Mouse (Mus musculus) lung, postnatal 4 days (tissue): ENCODE measurements around the gene Atp6v0a1.
A peak's percentile ranks its signal among the peaks of the same experiment; 100 is the strongest.

ENCODE experiments used
- DNase-seq, 2 experiments: peaks; one replicate each; pipeline ENCODE4 v3.0.0; 2021

The Atp6v0a1 gene

GRCm38 (mm10) chr11:101086756-101087681 is 77.8 kb downstream of the Atp6v0a1 start, which contains the start of gene Mlx:
Gene Mlx, plus strand, starts transcription at chr11:101087277.
- DNase-seq, result peak; percentile 92 to 93

DNA sequence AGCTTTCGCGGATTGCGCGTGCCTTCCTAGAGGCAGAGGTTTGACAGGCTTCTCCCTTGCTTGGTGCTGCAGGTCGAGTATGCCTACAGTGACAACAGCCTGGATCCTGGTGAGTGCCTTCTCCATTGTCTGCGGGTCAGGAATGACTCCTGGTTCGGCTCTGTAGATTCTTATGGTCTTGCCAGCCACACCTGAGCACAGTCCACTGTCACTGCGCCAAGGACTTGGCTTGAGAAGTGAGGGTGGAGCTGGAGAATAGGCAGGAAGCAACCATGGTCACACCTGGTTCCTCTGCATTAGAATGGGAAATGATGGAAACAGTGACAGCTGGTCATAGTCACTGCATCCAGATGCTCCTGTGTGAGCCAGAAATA is 78.4 kb downstream of the Atp6v0a1 start:
- no peak for DNase-seq

GRCm38 (mm10) chr11:101089931-101090330 is 80.7 kb downstream of the Atp6v0a1 start:
- DNase-seq, result no peak

- DNase-seq, result no peak
These were observed 85.7 kb downstream of the Atp6v0a1 start for GRCm38 (mm10) chr11:101094930-101095313.

GRCm38 (mm10) chr11:101095314-101096024 is 86.2 kb downstream of the Atp6v0a1 start, which contains the start of gene Psmc3ip:
Gene Psmc3ip, minus strand, starts transcription at chr11:101095436.
- DNase-seq, result peak; percentile 96

DNA sequence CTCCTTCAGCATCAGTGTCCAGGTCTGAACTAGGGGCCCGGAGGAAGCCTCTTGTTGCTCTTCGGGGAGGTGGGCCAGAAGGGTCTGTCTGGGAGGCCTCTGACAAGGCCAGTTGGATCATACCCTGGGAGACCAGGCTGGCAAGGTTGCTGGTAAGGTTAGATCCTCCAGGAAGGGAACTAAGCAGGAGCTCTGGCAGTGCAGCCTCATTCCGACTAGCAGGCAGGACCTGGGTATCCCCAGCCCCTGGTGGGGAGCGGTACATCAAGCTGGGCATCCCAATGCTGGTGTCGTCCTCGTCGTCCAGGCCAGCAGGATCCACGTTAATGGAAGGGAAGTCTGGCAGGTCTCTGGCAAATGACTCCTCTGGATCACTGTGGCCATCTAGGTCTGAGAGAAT is 89.0 kb downstream of the Atp6v0a1 start:
- no peak for DNase-seq

DNA sequence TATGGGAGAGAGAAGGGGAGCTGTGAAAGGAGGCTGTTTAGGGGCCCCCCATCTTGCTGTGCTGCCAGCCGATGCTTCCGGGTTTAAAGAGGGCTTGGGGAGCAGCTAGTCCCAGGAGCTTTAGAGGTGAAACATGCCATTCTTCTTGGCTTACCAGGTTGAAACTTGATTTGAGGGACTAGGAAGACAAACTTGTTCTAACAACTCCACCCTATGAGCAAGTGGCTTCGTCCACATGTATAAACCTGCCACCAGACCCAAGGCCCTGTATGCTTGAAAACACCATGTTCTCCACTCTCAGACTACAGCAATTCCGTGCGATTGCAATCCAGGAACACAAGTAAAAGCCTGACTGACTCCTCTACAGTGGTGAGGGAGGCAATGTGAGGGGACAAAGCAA is 93.8 kb downstream of the Atp6v0a1 start:
- DNase-seq, result no peak

DNA sequence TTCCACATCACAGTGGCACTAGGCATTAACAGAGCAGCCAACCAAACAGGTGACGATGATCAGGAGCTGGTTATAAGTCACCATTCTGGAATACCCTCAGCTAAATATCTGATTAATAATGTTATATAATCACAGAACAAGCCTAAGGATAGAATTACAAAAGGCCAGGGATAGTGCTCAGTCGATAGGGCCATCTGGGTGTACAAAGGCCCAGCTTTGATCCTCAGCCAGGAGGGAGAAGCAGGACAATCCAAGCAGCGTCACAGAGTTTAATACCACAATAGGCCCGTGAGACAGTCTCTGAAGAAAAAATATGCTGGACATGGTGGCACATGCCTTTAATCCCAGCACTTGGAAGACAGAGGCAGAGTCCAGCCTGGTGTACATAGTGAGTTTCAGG is 100.1 kb downstream of the Atp6v0a1 start:
- no peak for DNase-seq

GRCm38 (mm10) chr11:101110708-101111107 is 101.5 kb downstream of the Atp6v0a1 start:
- no peak for DNase-seq

DNA sequence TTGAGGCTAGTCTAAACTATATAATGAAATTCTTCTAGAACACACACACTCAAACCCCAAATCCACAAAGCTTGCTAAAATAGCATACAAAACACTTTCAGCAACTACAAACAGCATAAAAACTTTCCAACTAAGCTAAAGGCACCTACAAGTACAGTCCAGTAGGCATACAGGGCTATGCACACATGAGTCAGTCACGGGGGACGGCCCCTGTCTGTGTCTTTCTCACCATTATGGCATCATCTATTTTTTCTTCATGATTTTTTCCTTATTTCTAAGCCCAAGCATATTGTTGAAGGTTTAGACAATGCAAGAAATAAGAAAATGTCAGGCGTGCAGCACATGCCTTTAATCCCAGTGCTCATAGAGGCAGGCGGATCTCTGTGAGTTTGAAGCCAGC is 101.9 kb downstream of the Atp6v0a1 start:
- no peak for DNase-seq

- no peak for DNase-seq
These were observed 102.9 kb downstream of the Atp6v0a1 start for GRCm38 (mm10) chr11:101112186-101112585.
